Mouse (Mus musculus) embryonic fibroblast, embryonic 13.5 days (primary cell): ENCODE measurements around the gene Rom1.

Experiments used
- CTCF ChIP-seq: IDR thresholded peaks from 2 replicates; pipeline ENCODE4 v1.5.1; 2011; ENCODE audit warnings: mild to moderate bottlenecking, control low read depth, low read length, moderate library complexity, borderline replicate concordance; ENCODE audit not compliant: insufficient read depth
- POLR2A ChIP-seq: IDR thresholded peaks from 2 replicates; pipeline ENCODE4 v1.6.1; 2011; ENCODE audit warnings: low read depth, mild to moderate bottlenecking, control low read depth, low read length, moderate library complexity

DNA sequence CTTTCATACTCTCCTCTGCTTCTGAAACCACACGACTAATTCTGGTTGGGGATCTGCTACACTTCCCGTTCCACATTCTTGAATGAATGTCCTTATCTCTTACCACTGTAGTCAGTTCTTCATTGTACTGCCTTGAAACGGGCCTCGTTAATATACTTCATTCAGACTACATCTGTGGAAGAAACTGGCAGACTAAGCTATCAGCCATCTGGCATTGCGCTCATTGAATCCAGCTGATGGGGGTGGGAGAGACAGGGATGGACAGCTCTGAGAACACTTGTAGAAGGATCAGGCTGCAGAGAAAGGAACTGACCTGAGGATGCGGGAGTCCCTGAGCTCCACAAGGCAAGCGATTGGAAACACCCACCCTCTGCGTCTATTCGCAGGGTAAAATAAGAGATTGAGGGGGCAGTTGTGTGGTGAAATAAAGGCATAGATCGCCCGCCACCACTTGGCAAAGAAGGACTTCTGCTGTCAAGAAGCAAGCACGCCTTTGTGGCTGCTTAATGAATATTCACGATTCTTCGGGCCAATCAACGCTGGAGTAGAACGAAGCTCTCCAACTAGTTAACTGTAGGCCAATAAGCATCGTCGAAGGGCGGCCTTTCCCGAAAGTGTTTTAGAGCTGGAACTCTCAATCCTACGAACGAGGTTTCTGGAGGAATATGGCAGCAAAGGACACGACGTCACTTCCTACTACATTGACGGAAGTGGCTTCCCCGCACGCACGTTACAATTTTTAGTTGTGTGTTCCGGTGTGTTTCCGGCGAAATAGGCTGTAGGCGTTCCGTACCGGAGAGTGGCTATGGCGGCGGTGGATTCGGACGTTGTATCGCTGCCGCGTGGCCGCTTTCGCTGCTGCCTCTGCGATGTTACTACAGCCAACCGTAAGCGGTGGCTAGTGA is 24.2 kb upstream of the Rom1 start, which contains the start of gene Tut1:
- no peak for TF ChIP-seq CTCF
- peak; percentile 85 for TF ChIP-seq POLR2A
